Mouse (Mus musculus): ENCODE results near the gene Cbl.

DNA sequence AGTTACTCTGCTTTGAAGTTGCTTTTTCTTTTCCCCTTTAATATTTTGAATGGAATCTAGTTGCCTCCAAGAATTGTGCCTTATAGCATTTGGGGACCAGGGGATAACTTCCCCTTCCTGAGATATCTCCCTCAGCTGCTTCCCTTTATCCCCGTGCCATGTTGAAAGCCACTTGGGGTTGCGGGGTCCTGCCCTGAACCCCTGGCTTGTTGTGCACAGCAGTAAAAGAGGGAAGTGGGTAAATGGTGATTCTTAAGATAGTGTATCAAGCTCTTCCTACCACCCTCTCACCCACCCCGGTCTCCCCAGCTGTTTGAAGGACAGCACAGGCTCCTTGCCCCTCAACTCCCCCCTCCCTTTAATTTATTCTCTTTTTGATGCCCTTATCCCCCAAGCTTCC lies 139.1 kb downstream of the Cbl start:
- no peak for TF ChIP-seq CTCF (IDR thresholded peaks at IDR 0.05; ENCODE audit: borderline replicate concordance, extremely low read depth, insufficient read depth, insufficient read length)
- no peak for TF ChIP-seq POLR2A (IDR thresholded peaks at IDR 0.05; ENCODE audit: borderline replicate concordance, extremely low read depth, insufficient read depth, insufficient read length, poor library complexity, severe bottlenecking)
